Mouse (Mus musculus) frontal cortex, adult (tissue): Measurements from ENCODE around the gene Sept1.
A peak's percentile ranks its signal among the peaks of the same experiment; 100 is the strongest.

Experiments used
- ATAC-seq: cut with Nextera tagmentation; 2 replicates; pipeline ENCODE4 v1.9.2; 2017; ENCODE audit warnings: mild to moderate bottlenecking, moderate library complexity, mixed read lengths; ENCODE audit not compliant: low TSS enrichment

Gene Sept1

DNA sequence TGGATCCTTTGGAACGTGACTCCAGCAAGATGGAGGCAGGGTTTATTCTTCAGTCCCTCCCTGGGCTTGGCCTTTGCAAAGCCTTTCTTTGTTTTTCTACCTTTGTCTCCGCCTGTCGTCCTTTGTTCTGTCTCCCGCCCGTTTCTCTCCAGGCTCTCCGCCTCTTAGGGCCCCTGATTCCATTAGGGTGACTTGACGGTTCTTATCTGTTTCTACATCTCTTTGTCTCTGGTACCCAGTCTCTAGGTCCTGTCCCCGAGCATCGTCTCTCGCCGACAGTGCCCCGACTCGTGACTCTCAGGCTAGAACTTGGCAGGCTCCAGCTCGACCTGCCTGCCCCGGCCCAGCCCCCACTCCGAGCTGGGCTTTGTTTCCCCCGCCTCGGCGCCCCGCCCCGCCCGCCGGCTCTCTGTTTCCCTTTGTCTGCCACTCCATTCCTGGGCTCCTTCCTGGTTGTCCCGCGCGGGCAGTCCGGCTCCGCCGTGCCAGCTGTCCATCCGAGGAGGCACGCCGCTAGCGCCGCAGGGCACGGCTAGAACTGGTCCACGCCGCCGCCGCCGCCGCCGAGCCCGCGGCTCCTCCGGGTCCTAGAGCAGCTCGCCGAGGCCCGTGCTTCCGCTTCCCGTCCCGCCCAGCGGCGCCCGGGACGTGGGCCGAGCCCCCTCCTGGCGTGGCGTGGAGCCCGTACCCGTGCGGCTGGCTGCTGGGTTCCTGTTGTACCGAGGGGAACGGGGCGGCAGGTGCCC is at the start of gene Sept1, which contains the start of gene Zfp553:
Sept1 (minus strand) TSS at position 509 of the 746 bp plus-strand sequence.
Zfp553 (plus strand) TSS at position 440 of the 746 bp plus-strand sequence.
- peak; percentile 89 for ATAC-seq

DNA sequence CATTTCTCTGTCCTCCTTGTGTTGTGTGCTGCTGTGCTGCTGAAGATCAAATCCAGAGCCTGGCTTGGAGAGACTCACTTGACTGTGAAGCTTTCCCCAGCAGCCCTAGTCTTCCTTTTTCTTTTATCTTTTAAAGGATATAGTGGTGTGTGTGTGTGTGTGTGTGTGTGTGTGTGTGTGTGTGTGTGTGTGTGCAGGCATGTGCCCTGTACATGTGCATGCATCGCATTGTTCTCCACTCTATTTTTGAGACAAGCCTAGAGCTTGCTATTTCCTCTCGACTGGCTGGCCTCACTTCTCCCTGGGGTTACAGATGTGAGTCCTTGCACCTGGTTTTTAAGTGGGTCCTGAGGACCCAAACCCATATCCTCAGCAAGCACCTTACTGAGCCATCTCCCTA is 49.3 kb upstream of the Sept1 start:
- ATAC-seq, result no peak

DNA sequence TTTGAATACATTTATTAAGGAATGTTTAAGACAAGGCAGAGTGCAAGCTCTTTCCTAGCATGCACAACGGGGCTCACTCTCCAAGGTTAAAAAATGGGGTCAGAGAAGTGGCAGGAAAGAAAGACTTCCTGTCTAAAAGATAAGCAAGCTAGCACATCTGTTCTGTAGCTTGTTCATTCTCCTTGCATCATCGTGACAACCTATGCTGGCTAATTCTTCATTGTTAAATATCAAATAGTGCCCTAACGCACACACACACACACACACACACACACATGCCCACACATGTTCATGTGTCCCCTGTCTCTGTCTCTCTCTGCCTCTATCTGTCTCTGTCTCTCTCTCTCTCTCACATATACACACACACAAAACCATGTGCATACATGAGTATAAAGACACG is 48.2 kb upstream of the Sept1 start:
- ATAC-seq, result no peak

DNA sequence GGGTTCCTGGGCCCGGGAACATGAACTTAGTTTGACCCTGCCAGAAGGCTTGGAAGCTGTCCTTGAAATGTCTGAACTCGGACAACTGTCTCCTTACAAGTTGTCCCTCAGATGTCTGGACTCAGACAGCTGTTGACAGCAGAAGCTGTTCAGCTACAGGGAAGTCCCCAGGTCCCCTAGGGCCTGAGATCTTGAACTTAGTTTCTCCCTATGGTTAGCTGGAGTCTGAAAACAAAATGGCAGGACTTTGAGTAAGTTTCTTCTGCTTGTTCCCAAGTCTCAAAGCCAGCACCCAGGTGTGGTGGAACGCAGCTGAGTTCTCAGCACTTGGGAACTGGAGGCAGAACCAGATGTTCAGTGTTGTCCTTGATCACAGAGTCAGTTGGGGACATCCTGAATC is 47.2 kb upstream of the Sept1 start:
- no peak for ATAC-seq

DNA sequence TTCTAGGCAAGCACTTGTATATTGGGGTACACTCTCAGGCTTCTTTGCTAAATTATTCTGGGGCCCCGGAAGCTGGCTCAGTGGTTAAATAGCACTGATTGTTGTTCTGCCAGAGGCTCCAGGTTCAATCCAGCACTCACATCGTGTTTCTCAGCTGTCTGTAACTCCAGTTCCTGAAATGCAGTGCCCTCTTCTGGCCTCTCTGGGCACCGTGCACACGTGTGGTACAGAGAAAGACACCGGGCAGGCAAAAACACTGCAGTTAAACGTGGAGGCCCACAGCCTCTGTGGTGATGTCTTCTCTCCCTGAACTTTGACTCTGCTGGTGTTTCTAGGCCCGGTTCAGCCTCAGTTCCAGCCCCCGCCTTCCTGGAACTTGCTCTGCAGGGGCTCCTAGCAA is 45.4 kb upstream of the Sept1 start:
- no peak for ATAC-seq

DNA sequence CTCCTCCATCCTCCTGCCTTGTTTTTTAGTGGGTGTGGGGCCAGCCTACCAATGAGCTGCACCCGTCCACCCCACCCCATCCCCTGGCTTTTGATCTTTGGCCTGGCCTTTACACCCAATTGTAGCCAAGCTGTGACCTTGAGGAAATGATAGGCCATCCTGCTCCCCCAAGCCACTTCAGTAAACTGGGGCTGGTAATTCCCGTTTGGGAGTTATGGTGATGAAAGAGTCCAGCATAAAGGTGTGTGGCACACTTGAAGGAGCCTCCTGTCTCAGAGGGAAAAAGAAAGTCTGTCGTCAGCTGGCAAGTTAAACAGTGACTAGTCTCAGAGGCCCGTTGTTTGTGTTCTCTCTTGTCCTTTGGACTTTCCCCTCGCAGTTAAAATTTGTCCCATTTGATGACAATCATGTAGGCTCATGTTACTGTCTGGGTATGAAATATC is 43.6 kb upstream of the Sept1 start:
- ATAC-seq, result no peak

DNA sequence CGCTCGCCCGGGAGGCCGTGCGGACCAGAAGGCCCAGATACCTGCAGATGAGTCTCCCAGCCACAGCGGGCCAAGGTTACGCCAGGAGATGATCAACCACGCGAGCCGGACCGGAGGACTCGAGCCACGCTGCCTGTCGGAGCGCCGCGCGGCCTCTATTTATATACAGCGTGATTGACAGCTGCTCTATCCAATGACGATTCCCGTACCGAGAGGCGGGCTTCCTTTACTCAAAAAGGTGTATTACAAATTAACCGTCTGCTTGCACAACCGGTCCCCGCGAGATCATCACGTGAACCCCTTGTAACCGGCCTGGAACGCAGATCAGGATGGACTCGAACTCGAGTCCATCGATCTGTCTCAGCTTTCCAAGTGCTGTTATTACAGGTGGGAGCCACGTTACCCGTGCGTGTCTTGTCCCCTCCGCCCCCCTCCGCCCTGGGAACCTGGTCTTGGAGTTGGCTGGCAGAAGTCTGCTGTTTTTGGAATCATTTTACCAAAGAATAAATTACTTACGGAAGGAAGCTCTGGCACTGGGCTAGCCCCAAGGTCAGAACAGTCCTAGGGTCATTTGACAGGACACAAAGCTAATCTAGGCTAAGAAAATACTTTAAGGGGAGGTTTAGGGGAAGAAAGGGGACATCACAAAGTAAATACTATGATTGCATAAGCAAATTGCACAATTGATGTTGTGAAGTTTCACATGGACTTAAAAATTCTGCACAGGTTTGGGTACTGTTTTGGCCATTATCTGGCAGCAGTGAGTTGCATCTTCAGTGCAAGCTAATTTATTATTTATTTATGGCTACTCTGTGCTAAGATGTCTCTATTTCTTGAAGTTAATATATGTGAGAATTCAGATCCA is 41.2 kb upstream of the Sept1 start, which contains the start of gene Sephs2:
Sephs2 (minus strand) TSS at position 131 of the 865 bp plus-strand sequence.
- ATAC-seq, result peak; percentile 93

DNA sequence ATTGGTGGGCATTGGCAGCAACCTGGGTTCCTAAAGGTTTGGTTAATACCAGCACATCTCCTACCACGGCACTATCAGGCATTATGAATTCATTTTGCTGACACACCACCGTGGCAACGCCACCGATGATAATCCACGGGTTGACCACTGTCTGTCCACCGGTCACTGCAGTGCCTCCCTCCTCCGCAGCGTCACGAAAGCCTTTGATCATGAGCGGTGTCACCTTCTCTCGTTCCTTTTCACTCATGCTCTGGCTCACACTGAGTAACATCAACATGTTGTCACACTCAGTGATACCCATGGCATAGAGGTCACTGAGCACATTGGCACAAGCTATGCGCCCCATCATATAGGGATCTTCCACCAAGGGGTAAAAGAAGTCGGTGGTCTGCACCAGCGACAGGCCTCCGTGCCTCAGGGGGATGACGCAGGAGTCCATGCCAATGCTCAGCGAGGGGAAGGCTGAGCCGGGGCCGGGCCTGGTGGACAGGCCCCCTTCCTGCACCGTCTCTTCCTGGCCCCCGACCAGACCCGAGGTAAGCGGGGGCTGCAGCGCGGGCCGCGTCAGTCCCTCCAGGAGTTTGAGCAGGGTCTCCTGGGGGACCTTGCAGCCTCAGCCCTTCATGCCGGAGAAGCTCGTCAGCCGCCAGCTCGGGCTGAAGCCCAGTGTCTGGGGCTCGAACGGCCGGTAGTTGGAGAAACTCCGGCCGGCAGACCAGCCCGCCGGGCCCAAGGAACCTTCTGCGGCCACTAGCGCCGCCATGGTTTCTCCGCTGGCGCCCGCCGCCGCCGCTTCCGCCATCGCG is 40.4 kb upstream of the Sept1 start:
- ATAC-seq, result peak; percentile 64

DNA sequence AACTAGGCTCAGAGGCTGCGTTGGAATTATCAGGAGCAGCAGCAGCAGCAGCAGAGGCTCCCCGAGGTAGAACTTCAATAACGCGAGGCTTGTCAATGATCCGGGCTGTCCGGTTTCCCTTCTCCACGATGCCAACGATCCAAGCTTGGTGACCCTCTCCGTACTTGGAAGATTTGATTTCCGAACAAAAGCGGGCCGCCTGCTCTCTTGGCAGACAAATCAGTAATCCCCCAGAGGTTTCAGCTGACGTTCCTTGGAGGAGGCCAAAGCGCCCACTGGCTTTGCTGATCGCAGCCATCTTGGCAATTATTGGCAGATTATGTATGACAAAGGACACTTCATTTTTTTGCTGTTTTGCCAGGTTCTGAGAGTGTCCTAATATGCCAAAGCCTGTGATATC is 39.6 kb upstream of the Sept1 start:
- no peak for ATAC-seq

DNA sequence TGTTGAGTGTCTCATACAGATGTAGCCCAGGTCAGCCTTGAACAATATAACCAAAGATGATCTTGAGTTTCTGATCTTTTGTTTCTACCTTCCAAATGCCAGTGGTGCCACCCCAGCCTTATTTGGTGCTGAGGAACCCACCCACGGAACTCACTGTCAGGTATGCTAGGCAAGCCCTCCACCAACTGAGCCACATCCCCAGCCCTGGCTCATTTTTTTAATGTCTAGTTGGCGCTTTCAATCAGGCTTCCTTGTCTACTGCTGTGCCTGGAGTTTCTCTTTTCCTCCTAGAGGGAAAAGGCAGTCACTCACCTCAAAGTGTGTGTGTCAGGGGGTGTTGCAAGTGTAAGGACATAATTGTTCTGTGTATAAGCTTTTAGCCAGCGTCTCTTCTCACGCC is 38.2 kb upstream of the Sept1 start:
- no peak for ATAC-seq

DNA sequence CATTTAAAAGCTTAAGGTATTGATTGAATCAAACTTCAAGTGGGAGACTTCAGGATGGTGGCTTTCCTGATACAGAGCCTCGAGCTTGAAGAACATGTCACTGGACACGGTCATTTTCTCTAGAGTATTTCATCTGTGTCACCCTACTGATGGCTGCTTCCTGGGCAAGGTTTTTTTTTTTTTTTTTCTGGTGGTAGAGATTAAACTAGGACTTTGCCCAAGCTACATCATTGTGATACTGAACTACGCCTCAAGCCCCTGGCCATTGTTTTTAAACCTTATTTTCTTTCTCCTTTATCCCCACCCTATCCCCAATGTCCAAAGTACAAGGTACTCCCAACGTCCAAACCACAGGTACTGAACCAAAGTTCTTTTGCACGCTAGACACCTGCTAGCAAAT is 37.7 kb upstream of the Sept1 start:
- no peak for ATAC-seq

DNA sequence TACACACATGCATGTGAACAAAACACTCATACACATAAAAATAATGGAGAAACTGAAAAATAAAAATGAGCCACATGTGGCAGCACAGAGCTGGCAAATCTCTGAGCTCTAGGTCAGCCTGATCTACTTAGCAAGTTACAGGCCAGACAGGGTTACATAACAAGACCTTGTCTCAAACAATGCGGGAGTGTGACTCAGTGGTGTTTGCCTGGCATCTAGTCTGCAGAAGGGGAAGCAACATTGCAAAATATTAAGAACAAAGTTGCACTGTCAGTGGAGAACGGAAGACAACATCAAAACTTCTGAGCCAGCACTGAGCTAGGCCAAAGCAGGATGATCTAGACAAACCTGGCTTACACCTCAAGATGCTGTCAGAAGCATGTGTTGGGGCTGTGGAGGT is 37.3 kb upstream of the Sept1 start:
- no peak for ATAC-seq

DNA sequence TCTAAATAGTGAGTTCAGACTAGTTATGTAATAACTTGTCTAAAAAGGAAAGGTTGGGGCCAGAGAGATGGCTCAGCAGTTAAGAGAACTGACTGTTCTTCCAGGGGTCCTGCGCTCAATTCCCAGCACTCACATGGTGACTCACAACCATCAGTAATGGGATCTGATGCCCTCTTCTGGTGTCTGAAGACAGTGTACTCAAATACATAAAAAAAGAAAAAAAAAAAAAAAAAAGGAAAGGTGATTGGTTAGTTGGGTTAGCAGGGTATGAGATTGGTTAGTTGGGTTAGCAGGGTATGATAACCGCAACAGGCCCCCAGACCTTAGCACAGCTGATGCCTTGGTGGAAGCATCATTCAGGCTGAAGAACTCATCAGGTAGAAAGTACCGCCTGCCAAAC is 30.6 kb upstream of the Sept1 start:
- ATAC-seq, result no peak

DNA sequence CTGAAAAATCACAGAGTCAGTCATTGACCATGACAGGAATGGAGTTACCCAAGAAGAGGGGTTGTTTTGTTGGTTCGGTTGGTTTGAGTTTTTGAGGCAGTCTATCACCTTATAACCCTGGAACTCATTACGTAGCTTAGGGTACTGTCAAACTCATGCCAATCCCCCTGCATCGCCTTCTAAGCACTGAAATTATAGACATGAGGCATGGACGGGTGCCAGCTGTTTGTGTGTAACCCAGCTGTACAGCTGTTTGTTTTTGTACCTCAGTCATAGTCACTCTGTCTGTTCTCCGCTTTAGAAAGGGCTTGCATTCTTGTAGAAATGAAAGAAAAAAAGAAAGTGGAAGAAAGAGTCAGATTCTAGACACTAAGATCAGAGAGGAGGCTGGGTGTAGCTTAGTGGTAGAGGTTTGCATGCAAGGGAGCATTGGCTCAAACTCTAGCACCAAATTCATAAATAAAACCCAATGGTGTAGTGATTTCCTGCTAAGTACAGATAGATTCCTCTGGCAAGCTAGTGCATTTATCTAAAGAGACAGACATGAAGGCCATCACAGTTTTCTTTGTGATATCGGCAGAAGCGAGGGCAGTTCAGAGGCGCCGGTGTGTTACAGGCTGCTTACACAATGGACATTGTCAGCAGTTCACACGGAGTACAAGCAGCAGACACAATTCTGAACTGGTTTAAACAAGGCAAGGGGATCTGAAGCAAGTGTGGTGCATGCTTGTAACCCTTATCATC is 29.5 kb upstream of the Sept1 start:
- no peak for ATAC-seq

DNA sequence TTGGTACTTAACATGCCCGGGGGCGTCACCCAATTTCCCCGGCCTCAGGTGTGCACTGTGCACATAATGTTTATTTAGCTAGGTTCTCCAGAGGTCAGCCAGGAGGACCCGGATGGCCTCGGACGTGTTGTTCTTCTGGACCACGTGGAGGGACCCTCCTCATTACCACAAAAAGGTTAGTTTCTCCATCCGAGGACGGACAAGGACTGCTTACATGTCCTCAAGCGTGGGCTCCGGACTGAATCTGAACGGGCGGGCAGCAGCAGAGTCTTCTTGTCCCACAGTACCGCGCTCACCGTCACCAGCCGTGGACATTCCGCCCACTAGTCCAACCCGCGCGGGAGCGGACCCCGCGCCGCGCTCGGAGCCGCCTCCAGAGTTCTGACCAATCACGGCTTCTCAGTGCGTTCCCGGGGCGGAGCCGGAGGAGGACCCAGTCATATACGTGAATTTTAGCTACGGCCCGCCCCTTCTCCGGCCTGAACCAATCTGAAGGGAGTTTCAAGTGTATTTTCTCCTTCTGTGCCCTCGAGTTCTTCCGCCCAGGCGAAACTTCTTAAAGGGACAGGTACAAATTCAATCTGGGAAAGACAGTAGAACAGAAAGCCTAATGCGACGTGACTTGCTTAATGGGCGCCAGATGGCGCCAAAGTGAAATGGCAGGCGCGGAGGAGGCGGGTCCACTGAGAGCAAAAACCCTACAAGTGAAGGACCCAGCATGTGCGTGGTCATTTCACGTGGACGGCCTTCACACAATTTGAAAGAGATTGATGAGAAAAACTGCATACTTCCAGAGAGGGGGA is 27.6 kb upstream of the Sept1 start, which contains the start of gene Dctpp1:
Dctpp1 (minus strand) TSS at position 401 of the 803 bp plus-strand sequence.
- ATAC-seq, result peak; percentile 96

DNA sequence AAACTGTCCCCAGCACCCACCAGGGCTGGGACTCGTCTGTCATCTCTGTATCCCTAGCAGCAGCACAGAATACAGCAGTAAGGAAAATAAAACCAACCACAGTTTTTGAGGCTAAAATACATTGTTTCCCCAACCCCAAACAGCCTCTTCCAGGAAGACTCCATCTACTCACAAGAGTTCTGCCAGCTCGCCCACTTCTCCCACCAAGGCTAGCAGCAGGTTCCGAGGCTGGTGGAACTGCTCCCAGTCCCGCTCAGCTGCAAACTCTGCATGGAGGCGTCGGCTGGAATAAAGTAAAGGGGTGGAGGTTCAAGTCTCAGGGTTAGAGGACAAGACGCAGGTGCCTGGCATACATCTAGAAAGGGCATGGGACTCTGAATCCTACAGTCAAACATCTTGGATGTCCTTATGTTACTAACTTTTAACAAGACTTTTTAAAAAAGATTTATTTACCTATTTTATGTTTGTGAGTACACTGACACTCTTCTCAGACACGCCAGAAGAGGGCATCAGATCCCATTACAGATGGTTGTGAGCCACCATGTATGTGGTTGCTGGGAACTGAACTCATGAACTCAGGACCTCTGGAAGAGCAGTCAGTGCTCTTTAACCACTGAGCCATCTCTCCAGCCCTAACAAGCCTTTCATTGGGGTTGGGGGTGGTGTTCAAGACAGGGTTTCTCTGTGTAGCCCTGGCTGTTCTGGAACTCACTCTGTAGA is 26.4 kb upstream of the Sept1 start:
- no peak for ATAC-seq

DNA sequence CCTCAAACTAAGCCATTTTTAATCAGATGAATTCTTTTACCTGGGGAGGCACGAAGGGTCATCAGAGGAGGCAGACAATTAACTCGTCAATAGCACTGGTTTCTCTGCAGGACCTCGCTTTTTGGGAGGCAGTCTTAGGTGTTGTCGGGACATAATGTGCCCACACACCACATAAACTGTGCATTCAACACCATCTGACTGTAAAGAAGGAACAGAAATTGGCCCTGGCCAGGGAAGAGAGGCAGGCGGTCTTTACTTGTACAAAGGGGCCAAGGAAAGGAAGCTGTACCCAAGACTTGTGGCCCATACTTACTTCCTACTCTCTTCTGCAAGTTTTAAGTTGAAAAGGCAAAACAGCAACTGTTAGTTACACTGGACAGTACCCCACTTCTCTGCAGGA is 23.6 kb upstream of the Sept1 start:
- no peak for ATAC-seq

DNA sequence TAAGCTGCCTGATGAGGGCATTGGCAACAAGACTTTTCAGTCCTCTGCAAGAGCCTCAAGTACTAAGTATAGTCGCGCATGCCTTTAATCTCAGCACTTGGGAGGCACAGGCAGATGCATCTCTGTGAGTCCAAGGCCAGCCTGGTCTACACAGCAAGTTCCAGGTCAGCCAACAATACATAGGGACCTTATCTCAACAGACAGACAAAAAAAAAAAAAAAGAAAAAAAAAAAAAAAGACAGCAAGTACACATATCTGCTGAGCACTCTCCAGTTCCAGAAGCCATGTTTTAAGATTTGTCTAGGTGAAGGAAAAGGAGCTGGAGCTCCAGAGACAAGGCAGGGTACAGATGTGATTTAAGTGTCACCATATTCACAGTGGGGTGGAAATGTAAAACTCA is 23.0 kb upstream of the Sept1 start:
- no peak for ATAC-seq

DNA sequence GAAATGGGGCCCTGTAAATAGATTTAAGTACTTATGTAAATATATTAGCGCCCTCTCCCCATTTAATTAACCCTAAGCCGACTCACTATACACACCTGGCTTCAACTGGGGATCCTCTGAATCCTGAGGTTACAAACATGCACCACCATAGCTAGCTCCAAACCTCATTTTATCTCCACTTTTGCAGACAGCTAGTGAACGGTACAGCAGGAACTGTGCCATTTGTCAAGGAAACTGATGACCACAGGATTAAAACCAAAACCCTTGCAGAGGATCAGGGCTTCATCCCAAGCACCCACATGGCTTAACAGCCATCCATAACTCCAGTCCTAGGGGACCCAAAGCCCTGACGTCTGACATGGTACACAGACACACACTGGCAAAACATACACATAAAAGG is 22.1 kb upstream of the Sept1 start:
- ATAC-seq, result no peak
